Mouse (Mus musculus): Measurements from ENCODE around the gene Dnase1l3.
"Not testable (repeated sequence)": the region's sequence is repeated elsewhere in the genome, so short reads cannot be mapped to it uniquely, and the experiment has no call there.

The Dnase1l3 gene

DNA sequence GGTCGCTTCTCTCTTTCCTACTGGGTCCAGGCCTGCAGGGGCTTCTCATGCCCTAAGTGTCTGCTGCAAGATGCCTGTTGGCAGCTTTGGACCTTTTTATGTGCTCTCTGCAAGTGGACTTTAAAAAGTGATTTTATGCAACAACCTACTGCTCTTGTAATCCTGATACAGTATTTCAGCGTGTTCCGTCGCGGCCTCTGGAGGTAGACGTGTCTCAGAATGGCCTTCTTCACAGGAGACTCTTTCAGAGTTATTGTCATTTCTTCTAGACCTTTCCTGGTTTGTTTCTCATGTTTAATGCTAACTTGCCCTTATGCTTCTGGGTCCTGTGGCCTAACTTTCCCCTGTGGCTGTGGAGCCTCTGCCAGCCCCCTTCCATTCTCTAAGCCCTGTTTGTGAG, 21.4 kb upstream of the Dnase1l3 start:
- in situ Hi-C loops (cut with MboI, MseI): no loop called here

- in situ Hi-C loops (cut with MboI, MseI): no loop called here
These were observed 17.6 kb upstream of the Dnase1l3 start for GRCm38 (mm10) chr14:8011938-8012337.

DNA sequence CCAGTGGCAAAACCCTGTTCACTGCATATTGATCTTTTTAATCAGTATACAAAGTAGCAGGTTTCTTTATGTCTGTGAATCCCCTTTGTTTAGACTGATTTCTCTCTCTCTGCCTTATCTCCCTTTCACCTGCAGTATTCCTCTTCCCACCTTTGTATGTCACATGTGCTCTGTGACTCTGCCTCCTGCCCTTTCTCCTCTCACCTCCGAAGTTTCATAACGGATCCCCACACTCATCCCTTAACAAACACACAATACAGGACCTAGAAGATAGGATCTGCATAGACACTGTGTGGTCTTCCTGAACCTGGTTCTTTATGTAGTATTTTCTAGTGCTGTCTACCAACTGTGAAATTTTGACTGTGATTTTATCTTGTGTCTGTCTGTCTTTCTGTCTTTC, 16.9 kb upstream of the Dnase1l3 start:
- in situ Hi-C loops (cut with MboI, MseI): no loop called here

DNA sequence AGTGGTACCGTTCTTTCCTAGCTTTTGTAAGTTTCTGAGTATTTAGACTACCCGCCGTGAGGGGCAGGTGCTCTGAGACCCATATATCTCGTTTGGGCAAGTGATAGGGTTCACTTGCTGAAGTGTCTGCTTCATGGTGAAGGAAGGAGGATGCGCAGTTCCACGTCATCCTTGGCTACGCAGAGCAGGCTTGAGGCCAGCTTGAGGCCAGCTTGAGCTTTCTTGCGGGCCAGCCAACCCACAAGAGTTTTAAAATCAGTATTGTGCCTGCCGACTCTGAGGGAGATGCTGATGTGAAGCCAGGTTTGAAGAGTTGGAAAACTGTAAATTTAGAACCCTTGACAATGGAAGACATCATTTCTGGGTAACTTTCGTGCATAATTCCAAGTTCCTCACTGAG, 13.6 kb upstream of the Dnase1l3 start:
- in situ Hi-C loops (cut with MboI, MseI): no loop called here

- in situ Hi-C loops (cut with MboI, MseI): no loop called here
These were observed 13.1 kb upstream of the Dnase1l3 start for GRCm38 (mm10) chr14:8007486-8007885.

DNA sequence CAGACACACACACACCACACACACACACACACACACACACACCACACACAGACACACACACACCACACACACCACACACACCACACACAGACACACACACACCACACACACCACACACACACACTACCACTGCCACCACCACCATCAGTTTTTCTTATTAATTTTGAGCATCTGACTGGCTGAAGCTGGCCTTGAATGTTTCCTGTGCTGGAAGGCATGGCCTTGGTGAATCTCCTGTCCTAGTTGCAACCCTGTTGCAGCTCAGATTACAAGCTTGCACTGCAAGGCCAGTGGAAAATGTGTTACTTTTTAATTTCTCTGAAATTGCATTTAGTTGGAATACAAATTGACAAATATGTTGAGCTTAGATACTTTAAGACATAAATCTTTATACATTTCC, 12.7 kb upstream of the Dnase1l3 start:
- in situ Hi-C loops (cut with MboI, MseI): no loop called here

DNA sequence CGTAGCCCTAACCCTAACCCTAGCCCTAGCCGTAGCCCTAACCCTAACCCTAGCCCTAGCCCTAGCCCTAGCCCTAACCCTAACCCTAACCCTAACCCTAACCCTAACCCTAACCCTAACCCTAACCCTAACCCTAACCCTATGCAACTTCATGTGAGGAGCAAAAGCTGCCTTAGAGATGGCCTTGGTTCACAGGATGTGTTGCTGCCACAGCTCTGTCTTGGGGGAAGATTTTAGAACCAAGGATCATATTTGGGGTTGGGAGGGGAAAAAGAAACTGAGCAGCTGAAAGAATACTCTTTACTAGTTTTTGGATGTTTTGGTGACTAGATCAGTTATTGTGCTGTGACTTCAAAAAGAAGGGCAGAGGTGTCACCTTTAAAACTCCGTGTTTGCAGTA, 11.7 kb upstream of the Dnase1l3 start:
- in situ Hi-C loops (cut with MboI, MseI): not testable (repeated sequence)

- in situ Hi-C loops (cut with MboI, MseI): loop anchor here (5.0 kb wide), 1 partner anchor 37 kb away; no protein-coding TSS in a partner anchor
These were observed 9.6 kb upstream of the Dnase1l3 start for GRCm38 (mm10) chr14:8003727-8004670.

DNA sequence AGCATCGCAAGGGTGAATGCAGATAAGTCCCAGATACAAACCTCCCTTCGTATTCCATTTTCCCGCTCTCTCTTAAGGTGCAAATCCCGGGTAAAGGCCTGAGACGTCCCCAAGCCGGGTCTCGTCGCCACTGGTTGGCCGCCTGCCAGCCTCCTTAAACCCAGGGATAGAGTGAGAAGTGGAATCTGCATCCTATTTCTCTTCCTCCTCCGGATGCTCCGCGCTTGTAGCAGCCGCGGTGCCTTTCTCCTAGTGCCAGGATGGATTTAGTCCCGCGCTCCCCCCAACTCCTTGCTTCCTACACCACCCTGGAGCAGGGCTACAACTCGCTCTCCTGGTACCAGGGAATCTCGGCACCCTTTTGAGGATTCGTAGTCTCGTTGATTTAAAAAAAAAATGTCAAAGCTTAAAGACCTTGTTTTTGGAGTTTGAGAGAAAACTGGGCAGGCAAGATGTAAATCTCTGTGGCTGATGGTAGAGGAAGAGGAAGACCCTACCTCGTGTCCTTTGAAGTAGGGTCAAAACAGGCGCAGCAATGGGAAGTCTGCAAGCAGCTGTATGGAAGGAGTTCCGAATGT, 8.8 kb upstream of the Dnase1l3 start:
- in situ Hi-C loops (cut with MboI, MseI): loop anchor here (5.0 kb wide), 1 partner anchor 36 kb away; no protein-coding TSS in a partner anchor

GRCm38 (mm10) chr14:8002432-8003092, 8.2 kb upstream of the Dnase1l3 start, which contains the start of gene Abhd6:
TSS of gene Abhd6 (plus strand) at chr14:8002902.
- in situ Hi-C loops (cut with MboI, MseI): loop anchor here (5.0 kb wide), 1 partner anchor 35 kb away; no protein-coding TSS in a partner anchor

DNA sequence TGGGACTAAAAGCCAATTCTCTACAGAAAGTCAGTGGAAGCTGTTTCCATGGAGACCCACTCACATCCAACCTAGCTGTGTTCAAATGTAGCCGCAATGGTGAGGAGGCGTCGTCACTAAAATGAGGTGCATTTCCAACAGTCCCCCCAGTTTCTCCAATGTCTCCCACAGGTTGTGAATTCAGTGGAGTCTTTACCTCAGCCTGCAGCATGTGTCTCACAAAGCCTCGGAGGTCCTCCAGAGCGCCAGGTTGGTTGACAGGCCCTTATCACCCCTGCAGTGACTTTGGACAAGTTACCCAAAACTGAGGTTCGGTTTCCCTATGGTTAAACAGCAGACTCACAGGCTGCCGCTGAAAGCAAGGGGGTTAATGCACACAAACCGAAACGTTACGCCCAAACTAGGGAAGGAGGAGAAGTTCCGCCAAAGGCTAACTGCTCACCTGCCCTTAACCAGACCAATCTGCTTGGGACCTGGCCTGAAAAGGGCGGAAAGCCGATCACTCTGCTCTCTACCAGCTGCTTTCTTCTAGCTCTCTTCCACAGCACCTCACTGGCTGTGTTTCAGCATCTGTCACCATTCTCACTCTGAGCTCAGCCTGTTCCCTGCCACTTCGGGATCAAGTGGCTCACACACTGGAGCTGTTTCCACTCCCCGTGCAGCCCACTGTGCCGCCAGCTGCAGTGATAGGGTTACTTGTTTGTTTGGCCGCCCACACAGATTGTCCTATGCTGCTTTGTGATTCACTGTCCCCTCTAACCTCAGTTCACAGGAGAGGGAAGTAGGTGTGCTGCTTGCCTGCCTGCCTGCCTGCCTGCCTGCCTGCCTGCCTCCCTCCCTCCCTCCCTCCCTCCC, 6.7 kb upstream of the Dnase1l3 start:
- in situ Hi-C loops (cut with MboI, MseI): loop anchor here (5.0 kb wide), 1 partner anchor 34 kb away; no protein-coding TSS in a partner anchor

- in situ Hi-C loops (cut with MboI, MseI): loop anchor here (5.0 kb wide), 1 partner anchor 33 kb away; no protein-coding TSS in a partner anchor
These were observed 5.9 kb upstream of the Dnase1l3 start for GRCm38 (mm10) chr14:8000247-8000646.

GRCm38 (mm10) chr14:7999435-7999834, 5.1 kb upstream of the Dnase1l3 start:
- in situ Hi-C loops (cut with MboI, MseI): loop anchor here (10.0 kb wide), 1 partner anchor 185 kb away; the partner anchor contains the start of gene Flnb

DNA sequence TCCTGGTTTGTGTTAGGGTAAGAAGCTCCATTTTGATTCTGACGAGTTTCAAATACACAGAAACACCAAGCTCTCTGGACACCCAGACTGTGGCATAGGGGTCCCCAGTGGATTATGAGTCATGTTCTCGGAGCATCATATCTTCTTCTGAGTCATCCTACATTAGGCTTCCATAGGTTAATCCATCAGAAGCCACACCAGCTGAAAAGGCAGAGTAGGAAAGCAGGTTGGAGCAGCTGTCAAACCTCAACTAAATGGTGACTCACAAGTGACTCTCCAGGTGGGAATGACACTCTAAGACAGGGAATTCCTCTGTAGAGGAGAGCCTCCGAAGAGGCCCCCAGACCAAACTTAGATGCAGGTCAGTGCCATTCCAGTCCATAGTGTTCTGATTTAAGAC, 4.7 kb upstream of the Dnase1l3 start:
- in situ Hi-C loops (cut with MboI, MseI): loop anchor here (10.0 kb wide), 1 partner anchor 184 kb away; the partner anchor contains the start of gene Flnb

DNA sequence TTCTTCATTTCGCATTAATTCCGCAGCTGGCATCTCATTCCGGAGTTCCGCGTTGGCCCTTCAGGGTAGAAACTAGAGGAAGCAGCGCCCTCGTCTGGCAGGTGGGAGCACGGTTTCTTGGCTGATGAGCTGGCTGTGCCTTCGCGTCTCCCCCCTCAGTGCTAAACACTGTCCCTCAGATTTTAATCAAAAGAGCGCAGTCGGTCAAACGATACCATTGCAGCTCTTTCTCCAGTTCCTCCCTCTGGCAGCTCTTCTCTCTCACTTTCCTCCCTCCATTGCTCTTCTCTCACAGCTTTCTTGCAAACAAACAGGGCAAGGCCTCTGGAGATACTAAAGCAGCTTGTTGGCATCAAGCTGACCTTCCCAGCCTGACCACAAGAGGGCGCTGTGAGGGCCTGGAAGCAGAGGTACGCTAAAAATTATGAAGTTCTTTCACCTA, 2.9 kb upstream of the Dnase1l3 start:
- in situ Hi-C loops (cut with MboI, MseI): loop anchor here (10.0 kb wide), 1 partner anchor 182 kb away; the partner anchor contains the start of gene Flnb

GRCm38 (mm10) chr14:7992158-7992557, 2.2 kb downstream of the Dnase1l3 start:
- in situ Hi-C loops (cut with MboI, MseI): loop anchor here (10.0 kb wide), 1 partner anchor 177 kb away; the partner anchor contains the start of gene Flnb

GRCm38 (mm10) chr14:7991108-7991776, 3.1 kb downstream of the Dnase1l3 start:
- in situ Hi-C loops (cut with MboI, MseI): loop anchor here (10.0 kb wide), 1 partner anchor 176 kb away; the partner anchor contains the start of gene Flnb

GRCm38 (mm10) chr14:7989961-7990360, 4.4 kb downstream of the Dnase1l3 start:
- in situ Hi-C loops (cut with MboI, MseI): loop anchor here (5.0 to 10.0 kb wide), 2 partner anchors 175 to 182 kb away; partner anchors contain the start of genes Flnb and Pdhb

GRCm38 (mm10) chr14:7989371-7989770, 5.0 kb downstream of the Dnase1l3 start:
- in situ Hi-C loops (cut with MboI, MseI): loop anchor here (5.0 kb wide), 1 partner anchor 183 kb away; the partner anchor contains the start of gene Pdhb

DNA sequence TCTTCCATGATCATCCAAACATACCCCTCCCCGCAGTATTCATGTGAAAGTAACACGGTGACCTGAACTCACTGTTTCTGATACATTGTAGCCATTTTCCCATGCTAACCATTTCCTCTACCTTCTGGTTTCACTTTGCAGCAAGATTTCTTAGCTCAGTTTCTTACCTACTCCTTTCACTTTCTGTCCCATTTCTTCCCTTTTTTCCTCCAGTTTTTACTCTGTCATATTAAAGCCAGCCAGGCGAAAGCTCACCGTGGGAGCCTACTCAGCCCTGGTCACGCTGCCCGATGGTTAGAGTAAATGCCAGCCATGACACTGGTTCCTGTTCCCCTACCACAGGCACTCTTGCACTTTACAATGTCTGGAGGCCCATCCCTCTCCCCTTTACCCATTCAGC, 7.5 kb downstream of the Dnase1l3 start:
- in situ Hi-C loops (cut with MboI, MseI): loop anchor here (5.0 kb wide), 1 partner anchor 185 kb away; the partner anchor contains the start of gene Pdhb
